Mouse (Mus musculus): ENCODE measurements around the gene Herc2. TPM values are rescaled to one million over a fixed set of nuclear protein-coding genes. Genes with fewer than 3 reads are reported as not detected.

Herc2 gene
- polyA plus RNA-seq (2012; rRNA removed): 13.2 and 17.3 TPM in 2 replicates

GRCm38 (mm10) chr7:56049831-56050321 is at the start of gene Herc2:
Herc2 (plus strand) TSS chr7:56050196.

GRCm38 (mm10) chr7:56019930-56020253 is 30.1 kb upstream of the Herc2 start, which contains the start of gene Nipa1:
Nipa1 (minus strand) TSS chr7:56019954.

GRCm38 (mm10) chr7:56239543-56239942 is 189.5 kb downstream of the Herc2 start, which contains the start of gene Oca2:
Oca2 (plus strand) TSS chr7:56239760.

Other genes starting within 250 kb of the Herc2 start
- gene Cyfip1, start 208.5 kb upstream of the Herc2 start, polyA plus RNA-seq (2012; rRNA removed): 33.6 and 37.4 TPM in 2 replicates
- 39.5 and 48.3 TPM in 2 replicates for gene Nipa2, start 87.7 kb upstream of the Herc2 start, polyA plus RNA-seq (2012; rRNA removed)
- gene Nipa1, start 30.2 kb upstream of the Herc2 start, polyA plus RNA-seq (2012; rRNA removed): 3.3 and 3.6 TPM in 2 replicates
- not detected in 2 replicates for gene Oca2, start 189.6 kb downstream of the Herc2 start, polyA plus RNA-seq (2012; rRNA removed)

Data from colon, adult 2 months (tissue).